Mouse (Mus musculus) brain, embryonic 18.5 days (tissue): ENCODE data around the gene Vmn1r192.
"Not testable (repeated sequence)": the region's sequence is repeated elsewhere in the genome, so short reads cannot be mapped to it uniquely, and the experiment has no call there.

Experiments used
- DNase-seq: peaks from one replicate; pipeline ENCODE4 v3.0.0-alpha.2; 2012; ENCODE audit warnings: low read depth, low spot score

The Vmn1r192 gene

DNA sequence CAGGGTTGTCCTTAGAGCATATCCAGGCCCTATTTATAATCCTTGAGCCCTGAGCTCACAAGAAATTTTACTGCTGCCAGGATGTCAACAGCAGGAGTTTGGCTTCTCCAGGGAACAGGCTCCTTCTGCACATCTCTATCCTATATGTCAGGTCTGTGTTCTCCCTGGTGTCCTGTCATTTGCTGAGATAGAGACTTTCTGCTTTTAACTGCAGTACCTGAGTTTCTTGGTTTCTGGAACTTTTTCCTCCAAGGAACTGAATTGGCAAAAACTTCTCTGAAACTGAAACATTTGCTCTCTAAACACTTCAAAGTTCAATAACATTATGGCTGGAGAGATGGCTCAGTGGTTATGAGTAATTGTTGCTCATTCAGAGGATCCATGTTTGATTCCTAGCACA lies at the start of gene Vmn1r192:
TSS of gene Vmn1r192 (minus strand) at position 101 of the 400 bp plus-strand sequence.
- no peak for DNase-seq

DNA sequence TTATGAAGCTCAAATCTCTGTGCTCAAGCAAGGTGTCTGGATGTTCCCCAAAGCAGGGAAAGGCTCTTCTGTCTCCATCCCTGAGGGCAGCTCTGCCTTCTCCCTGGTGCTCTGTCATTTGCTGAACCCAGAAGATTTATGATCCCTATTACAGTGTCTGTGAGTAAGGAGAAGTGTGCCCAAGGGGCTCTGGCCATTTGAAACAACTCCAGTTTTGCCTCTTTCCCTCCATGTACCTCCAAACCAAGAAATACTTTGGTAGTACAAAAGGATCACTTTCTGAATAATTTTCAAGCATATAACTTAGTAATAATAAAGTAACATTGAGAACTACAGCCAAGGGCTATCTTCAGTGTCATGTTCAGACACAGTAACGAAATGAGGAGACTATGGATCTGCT lies 32.1 kb upstream of the Vmn1r192 start, which contains the start of gene Vmn1r193:
TSS of gene Vmn1r193 (minus strand) at position 101 of the 400 bp plus-strand sequence.
- DNase-seq: not testable (repeated sequence)

DNA sequence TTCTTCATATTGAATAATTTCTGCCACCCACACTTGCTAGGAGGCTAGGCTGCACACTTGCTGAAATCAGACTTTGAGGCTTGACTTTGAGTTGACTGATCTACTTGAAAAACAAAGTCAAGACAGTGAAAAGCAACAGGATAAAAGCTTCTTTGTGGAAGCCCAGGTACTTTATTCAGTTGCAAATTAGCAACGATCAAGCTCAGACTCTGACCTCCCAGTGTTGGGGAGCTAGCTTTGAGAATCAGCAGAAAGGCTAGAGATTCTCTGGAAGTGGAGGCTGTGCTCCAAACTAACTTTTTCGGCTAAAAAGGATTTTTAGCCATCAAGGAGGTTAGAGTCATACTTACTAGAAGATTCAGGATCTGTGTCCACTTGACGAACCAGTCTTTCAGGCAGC lies 1.8 kb upstream of the Vmn1r192 start:
- not testable (repeated sequence) for DNase-seq

DNA sequence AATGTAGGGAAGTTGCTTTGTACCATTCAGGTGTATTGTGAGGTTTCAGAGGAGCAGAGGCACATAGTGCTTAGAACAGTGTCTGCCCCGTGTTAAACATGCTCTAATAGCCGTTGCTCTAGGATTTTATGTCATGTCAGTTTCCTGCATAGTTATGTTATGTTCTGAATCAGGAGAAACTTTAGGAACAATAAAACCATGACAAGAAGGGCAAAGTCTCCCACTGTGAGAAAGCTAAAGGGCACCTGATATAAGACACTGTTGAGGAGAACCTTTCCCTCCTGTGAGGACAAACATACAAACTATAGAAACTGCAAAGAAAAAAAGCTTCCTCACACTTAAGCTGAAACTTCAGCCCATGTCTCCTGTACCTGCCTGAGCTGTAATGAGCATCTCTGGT lies 556 bp downstream of the Vmn1r192 start:
- no peak for DNase-seq

DNA sequence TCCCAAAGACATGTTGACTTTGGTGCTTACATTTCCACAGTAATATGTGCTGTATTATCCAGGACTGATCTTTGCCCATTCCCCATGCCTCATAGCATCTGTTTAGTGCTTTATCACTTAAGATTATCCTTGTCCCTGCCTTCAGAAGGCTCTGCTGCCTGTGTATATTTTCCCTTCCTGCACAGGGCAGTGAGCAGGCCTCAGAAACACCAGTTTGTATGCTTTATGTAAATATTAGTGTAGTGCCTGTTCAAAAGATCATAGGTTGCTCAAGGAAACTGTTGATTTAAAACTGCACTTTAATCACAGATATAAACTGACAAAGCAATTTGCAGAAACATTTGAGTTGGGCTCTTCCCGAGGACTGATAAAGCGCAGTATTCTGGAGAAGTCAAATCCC lies 1.6 kb downstream of the Vmn1r192 start:
- DNase-seq: no peak

DNA sequence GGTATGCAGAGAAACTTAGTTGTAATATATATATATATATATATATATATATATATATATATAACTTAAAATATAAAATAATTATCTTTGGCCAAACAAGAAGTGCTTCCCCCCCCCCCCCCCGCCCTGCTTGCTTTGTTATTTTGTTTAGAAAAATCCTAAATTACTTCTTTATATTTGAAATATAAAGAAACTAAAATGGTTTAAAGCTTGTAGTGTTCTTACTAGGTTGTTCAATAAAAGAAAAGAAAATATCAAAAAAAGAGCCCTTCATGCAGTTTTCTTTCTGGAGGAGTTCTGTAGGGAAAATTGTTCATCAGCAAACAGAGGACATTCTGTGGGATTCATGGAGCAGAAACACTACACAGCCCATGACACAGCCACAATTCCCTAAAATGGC lies 7.1 kb downstream of the Vmn1r192 start, which contains the start of gene Vmn1r191:
TSS of gene Vmn1r191 (minus strand) at position 101 of the 400 bp plus-strand sequence.
- no peak for DNase-seq

DNA sequence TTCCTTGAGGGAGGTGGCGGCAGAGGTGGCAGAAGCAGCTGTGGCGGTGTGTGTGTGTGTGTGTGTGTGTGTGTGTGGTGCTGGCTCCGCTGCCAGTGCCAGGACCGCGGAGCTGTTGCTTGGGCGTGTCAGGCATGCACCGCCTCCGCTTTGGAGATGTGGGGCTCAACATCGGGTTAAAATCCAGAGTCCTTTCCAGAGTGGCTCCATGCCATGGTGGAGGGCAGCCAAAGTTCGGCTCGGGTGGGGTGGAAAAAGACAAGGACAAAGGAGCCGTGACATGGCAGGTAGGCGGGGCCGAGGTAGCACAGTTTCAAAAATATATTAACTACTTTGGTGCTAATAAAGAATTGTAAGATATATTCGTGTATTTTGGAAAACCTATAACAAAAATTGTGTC lies 22.5 kb downstream of the Vmn1r192 start:
- DNase-seq: no peak

DNA sequence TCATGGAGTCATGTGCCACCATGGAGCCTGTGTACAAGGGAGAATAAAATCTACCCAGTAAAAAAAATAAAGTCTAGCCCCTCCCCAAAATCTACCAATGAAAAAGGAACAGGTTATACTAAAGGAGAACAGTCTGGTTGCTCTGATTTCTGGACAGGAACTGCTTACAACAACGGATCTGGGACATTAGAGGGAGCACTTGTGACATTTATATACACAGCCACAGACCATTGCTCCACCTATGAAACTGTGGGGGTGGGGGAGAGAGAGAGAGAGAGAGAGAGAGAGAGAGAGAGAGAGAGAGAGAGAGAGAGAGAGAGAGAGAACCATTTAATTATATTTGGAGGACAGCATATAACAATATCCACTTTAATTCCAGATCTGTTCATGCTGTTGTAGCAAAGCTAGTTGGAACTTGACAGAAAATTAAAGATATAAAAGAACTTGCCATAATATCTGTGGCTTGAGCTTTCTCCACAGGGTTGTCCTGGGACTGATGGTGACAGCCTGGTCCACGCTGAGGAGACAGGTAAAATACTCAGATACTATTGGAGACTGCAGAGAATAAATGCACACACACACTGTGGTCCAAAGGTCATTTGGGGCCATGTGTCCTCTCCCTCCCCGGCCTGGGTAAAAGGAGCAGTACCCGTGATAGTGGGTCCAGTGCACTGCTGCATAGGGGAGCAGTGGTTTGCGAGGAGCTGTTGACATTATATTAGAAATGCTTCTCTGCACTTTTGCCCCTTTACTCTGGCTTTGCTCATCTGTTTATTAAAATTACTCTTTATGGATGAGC lies 54.2 kb downstream of the Vmn1r192 start:
- not testable (repeated sequence) for DNase-seq
